Mouse (Mus musculus): ENCODE results near the gene Med12l. TPM values are rescaled to one million over a fixed set of nuclear protein-coding genes. Genes with fewer than 3 reads are reported as not detected.
A peak's percentile ranks its signal among the peaks of the same experiment; 100 is the strongest.

The Med12l gene
- total RNA-seq (2021): 1 to 10 TPM; 1.4 to 1.9 TPM
- long read RNA-seq, experiment 1: 0 reads
- long read RNA-seq, experiment 2: 0 reads

DNA sequence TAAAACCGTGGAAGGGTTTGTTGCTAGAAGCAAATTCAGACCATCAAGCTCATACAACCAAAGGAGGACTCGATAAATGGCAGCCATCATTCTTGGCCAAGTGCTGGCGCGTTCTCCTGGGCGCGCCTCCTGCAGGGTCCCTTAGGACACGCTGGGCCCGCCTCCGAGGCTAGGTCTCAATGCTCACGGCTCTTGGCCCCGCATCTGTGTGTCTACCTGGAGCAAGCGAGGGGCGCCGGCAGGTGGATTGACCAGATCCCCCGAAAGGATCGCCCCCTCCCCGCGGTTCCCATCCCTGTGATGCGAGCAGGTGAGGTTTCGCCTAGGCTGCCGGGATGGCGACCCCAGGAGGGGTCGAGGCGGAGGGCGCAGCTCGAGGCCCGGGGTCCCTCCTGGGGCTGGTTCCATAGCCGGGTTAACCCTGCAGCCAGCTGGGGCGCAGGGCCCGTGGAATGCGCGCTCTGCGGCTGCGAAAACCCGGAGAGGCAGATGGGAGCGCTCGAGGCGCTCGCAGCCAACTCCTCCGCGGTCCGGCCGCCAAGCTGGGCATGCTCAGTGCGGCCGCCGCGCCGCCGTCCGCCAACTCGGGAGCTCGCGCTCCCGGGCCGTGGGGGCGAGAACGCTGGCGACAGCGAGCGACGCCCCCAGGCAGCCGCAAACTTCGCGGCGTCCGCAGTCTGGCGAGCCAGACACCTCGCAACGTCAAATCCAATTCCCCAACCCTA is at the start of gene Med12l:
TSS of gene Med12l (plus strand) at position 555 of the 725 bp plus-strand sequence.
- DNase-seq: peak; percentile 61
- intact Hi-C loops (cut with DNase I; ENCODE audit: low total_unique reads): no loop called here

DNA sequence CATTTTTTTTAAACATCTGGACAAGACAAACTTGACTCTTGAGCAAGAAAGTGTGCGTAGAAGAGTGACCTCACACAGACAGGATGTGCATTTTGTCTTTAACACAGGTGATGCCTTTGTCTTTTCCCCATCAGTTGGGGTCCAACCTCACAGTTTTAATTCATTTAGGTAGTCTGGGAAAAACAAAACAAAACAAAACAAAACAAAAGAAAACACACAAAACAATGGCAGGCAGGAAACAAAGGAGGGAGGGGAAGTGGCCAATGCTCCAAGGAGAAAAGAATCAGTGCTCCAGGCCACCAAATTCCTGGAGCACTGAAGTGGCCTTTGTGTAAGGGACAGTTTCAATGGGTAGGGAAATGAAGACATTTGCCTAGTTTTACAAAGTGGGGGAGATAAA is 44.5 kb upstream of the Med12l start:
- intact Hi-C loops (cut with DNase I; ENCODE audit: low total_unique reads): no loop called here
- DNase-seq: no peak

GRCm38 (mm10) chr3:58977413-58977812 is 28.2 kb upstream of the Med12l start:
- intact Hi-C loops (cut with DNase I; ENCODE audit: low total_unique reads): no loop called here

DNA sequence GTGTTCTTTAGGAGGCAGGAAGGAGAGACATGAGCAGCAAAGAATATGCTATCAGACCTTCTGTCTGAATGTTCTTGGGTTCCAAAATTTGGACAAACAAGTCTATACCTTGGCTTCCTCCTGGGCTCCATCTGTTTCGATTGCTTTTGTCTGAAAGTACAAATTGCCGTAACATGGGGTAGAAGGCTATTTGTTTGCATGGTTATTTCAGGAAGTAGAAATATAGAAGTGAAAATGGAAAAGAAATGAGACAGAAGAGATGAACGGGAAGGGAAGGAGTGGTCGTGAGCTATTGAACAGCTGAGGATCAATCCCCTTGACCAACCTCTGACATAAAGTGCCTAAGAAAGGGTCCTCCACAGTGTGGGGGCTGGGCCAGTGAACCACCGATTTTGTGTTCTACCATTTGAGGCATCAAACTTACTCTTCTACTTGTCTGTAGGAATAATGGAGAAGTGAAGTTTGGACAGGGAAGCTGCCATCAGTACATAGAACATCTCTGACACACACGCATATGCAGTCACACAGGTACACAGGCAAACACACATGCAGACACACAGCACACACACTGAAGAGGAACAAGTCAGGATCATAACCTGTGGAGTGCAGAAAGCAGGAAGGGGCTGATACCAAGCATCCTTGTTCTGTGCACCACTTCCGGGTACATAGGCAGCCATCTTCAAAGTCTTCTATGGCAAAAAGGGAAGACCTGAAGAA is 27.6 kb upstream of the Med12l start:
- DNase-seq: no peak
- intact Hi-C loops (cut with DNase I; ENCODE audit: low total_unique reads): no loop called here

More at GRCm38 (mm10) chr3:58977413-58977812, 28.2 kb upstream of the Med12l start:
- no peak for DNase-seq

- intact Hi-C loops (cut with DNase I; ENCODE audit: low total_unique reads): no loop called here
- no peak for DNase-seq
Measured at GRCm38 (mm10) chr3:58980579-58980978, 25.0 kb upstream of the Med12l start.

GRCm38 (mm10) chr3:58982896-58983837 is 22.5 kb upstream of the Med12l start:
- peak; percentile 46 for DNase-seq
- intact Hi-C loops (cut with DNase I; ENCODE audit: low total_unique reads): no loop called here

- intact Hi-C loops (cut with DNase I; ENCODE audit: low total_unique reads): no loop called here
- no peak for DNase-seq
Measured at GRCm38 (mm10) chr3:58983838-58984598, 21.6 kb upstream of the Med12l start.

- intact Hi-C loops (cut with DNase I; ENCODE audit: low total_unique reads): loop anchor here (5.0 kb wide), 1 partner anchor 71 kb away; no protein-coding TSS in a partner anchor
Measured at GRCm38 (mm10) chr3:58985816-58986215, 19.8 kb upstream of the Med12l start.

GRCm38 (mm10) chr3:58989374-58989773 is 16.3 kb upstream of the Med12l start:
- intact Hi-C loops (cut with DNase I; ENCODE audit: low total_unique reads): loop anchor here (5.0 kb wide), 1 partner anchor 68 kb away; no protein-coding TSS in a partner anchor
- no peak for DNase-seq

More at GRCm38 (mm10) chr3:58985816-58986215, 19.8 kb upstream of the Med12l start:
- no peak for DNase-seq

DNA sequence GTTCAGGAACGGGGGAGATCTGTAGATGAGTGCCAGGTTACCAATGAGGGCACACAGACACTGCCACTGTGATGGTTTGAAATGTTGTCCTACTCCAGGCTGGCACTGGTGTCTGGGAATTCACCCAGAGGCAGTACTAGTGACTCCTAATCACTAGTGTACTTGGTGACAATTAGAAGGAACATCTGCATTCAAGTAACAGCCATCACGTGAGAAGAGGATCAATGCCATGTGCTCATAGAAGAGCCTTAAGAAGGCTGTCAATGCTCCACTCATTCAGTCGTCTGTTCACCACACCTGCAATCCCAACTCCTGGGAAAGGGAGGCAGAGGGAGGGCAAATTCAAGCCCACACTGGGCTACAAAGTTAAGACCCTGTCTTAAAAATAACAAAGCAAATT is 15.1 kb upstream of the Med12l start:
- intact Hi-C loops (cut with DNase I; ENCODE audit: low total_unique reads): no loop called here

DNA sequence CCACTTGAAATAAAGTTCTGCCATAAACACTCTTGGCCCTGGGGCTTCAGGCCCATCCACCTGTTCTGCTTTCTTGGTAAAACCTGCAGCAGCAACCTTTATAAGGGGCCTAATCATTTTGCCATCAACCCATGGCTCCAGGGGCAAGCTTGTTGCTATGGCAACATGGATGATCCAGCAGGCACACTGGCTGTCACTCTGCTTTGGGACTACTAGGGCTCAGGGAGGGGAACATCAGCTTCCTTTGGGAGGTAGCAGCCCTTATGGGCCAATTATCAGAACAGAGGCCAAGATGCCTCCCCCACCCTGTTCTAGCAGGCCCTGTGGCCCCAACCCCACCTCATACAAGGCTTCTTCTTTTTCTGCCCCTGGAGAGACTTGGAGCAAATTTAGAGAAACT is 13.5 kb upstream of the Med12l start:
- intact Hi-C loops (cut with DNase I; ENCODE audit: low total_unique reads): no loop called here
- DNase-seq: no peak

More for the DNA sequence above, 15.1 kb upstream of the Med12l start:
- no peak for DNase-seq

DNA sequence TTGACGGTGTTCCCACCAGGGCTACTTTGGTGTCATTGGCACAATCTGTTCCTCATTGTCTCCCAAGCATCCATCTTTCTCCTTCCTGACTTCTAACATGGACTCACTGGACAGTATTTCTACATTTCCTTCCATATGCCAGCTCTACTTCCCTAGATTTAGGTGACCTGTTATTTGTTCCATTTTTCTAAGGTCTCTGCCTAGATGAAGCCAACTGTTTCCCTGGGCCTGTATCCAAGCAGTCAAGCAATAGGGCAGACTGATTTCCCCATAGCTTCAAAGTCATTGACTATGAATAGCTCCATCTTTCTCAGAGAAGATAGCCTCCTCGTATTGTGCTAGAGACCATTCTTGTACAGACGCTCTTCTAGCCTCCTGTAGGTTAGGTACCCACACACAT is 12.0 kb upstream of the Med12l start:
- intact Hi-C loops (cut with DNase I; ENCODE audit: low total_unique reads): no loop called here
- DNase-seq: no peak

GRCm38 (mm10) chr3:59003756-59004155 is 1.9 kb upstream of the Med12l start:
- DNase-seq: no peak
- intact Hi-C loops (cut with DNase I; ENCODE audit: low total_unique reads): no loop called here

DNA sequence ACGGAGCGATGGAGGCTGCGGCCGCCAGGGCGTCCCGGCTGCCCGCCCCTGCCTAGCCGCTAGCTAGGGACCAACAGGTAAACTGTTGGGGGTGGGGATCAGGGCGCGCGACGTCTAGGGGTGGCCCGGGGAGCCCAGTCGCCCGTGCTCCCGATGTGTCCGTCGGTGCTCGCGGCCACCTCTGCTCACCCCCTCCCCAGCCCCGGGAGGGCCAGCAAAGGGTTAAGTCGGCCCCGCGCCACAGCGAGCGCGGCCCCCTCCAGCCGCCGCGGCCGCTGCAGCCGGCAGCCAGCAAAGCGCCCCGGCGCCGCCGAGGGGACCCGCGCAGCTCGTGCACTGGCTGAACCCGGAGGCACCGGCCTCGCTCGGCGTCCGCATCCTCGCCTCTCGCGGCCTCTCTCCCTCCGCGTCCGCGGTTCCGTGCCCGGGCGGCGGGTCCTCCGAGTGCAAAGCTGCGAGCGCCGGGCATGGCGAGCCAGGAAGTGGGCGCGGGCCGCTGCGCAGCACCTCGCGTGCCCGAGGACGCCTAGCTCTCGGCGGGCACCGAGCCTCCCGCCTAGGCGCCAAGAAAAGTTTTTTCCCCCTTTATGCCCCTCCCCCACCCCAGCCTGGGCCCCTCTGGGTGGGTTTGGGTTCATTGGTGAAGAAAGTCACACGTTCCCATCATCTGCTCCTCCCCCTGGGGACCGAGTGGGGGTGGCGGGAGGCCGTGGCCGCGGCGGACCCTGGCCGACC is 538 bp downstream of the Med12l start:
- DNase-seq: peak; percentile 19
- intact Hi-C loops (cut with DNase I; ENCODE audit: low total_unique reads): no loop called here

DNA sequence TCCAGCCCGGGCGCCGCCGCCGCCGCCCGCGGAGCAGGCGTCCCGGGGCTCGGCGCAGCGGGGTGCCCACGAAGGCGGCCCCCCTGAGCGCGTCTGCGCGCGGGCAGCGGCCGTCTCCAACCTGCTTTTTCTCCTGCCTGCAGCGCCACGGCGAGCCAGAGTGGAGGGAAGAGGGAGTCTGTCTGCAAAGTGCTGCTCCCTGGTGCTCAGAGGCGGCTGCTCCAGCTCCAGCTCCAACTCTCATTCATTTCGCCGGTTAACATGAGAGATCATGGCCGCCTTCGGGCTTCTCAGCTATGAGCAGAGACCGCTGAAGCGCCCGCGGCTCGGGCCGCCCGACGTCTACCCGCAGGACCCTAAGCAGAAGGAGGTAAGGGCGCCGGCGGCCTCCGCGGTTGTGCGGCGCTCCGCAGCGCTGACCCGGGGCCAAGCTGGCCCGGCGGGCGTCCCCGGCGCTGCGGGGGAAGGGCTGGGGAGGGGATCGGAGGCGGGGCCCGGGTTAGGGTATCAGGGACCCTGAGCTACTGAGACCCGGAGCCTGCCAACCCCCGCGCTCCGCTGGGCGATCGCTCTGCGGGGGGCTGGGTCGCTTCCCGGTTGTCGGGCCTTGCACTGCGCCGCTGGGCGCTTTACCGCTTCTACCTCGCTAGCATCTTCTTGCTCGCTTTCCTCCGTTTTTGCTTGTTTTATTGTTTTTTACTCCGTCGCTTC is 1.3 kb downstream of the Med12l start:
- peak; percentile 73 for DNase-seq
- intact Hi-C loops (cut with DNase I; ENCODE audit: low total_unique reads): no loop called here

DNA sequence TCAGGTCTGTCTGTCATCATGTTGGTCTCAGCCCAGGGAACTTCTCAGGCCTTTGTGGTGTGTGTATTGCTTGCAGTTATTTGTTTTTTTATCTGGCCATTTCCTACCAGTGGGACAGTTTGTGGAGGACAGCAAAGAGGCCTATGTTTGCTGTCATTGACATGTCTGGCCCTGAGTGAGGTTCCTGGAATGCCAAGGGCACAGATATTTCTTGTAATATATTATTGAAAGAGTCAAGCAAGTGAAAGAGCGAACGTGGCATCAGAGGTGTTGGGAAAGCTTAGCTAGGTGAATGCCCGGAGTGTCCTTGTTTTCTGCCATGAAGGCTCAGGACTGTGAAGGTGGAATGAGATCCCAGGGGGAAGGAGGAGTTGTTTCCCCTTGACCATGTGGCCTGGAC is 4.7 kb downstream of the Med12l start:
- no peak for DNase-seq
- intact Hi-C loops (cut with DNase I; ENCODE audit: low total_unique reads): no loop called here

DNA sequence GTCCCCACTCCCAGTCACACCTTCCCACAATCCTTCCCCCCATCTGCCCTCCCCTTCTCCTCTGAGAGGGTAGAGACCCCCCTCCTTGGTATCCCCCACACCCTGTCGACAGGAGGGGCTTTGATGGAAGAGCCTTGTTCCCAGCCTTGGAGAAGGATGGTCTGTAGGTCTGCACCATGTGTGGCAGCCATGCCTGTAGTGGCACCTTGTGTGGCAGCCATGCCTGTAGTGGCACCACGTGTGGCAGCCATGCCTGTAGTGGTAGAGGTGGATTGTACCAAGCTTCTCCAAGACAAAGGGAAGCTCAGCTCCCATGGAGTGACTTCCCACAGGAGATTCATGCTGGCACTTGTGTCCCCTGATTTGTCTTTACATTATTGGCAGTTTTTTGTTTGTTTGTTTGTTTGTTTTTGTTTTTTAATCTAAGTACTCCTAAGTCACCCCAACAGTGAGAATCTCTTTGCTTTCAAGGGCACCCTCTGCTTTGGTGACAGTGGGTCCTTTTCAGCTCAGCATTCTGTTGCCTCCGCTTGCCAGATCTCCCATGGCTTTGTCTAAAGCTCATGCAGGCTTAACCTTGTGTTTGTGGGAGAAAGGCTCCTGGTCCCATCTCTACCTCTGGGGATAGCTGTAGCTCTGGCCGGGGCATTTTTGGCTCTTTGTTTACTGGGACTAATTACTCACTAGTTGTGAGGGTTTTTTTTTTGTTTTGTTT is 10.2 kb downstream of the Med12l start:
- no peak for DNase-seq
- intact Hi-C loops (cut with DNase I; ENCODE audit: low total_unique reads): no loop called here
